Mouse (Mus musculus) heart, embryonic 13.5 days (tissue): ENCODE measurements around the gene Noxred1. TPM values are rescaled to one million over a fixed set of nuclear protein-coding genes. Genes with fewer than 3 reads are reported as not detected.
"Not testable (repeated sequence)": the region's sequence is repeated elsewhere in the genome, so short reads cannot be mapped to it uniquely, and the experiment has no call there.

Experiments used
- ATAC-seq: fragments of 200-750 bp; cut with Nextera tagmentation; 2 replicates; pipeline ENCODE4 v1.8.0; 2017; ENCODE audit warnings: moderate TSS enrichment; ENCODE audit not compliant: insufficient number of reproducible peaks, low FRiP score, low TSS enrichment; ENCODE audit errors: extremely low read depth
- H3K27ac ChIP-seq: fragments of 300-500 bp; sonication (generic); replicated peaks from 2 replicates; pipeline ENCODE4 v1.5.1; 2015; ENCODE audit warnings: moderate library complexity, mild to moderate bottlenecking, inconsistent platforms
- H3K27me3 ChIP-seq: fragments of 300-500 bp; sonication (generic); replicated peaks from 2 replicates; pipeline ENCODE4 v1.6.1; 2015; ENCODE audit warnings: mild to moderate bottlenecking, inconsistent platforms
- H3K36me3 ChIP-seq: fragments of 300-500 bp; sonication (generic); 2 replicates; pipeline ENCODE4 v1.6.1; 2015; ENCODE audit warnings: mild to moderate bottlenecking, inconsistent platforms
- H3K4me1 ChIP-seq: fragments of 300-500 bp; sonication (generic); 2 replicates; pipeline ENCODE4 v1.6.1; 2015; ENCODE audit warnings: inconsistent platforms
- H3K4me2 ChIP-seq: fragments of 300-500 bp; sonication (generic); 2 replicates; pipeline ENCODE4 v1.6.1; 2015; ENCODE audit warnings: inconsistent platforms, mild to moderate bottlenecking, moderate library complexity
- H3K4me3 ChIP-seq: fragments of 300-500 bp; sonication (generic); 2 replicates; pipeline ENCODE4 v1.5.1; 2015; ENCODE audit warnings: moderate library complexity, mild to moderate bottlenecking, inconsistent platforms
- H3K9ac ChIP-seq: fragments of 300-500 bp; sonication (generic); 2 replicates; pipeline ENCODE4 v1.6.1; 2015; ENCODE audit warnings: inconsistent platforms, mild to moderate bottlenecking, moderate library complexity
- H3K9me3 ChIP-seq: fragments of 300-500 bp; sonication (generic); 2 replicates; pipeline ENCODE4 v1.6.1; 2016; ENCODE audit warnings: inconsistent platforms
- WGBS: fragments of 180-500 bp; shearing (Covaris S2); methylation state at CpG from one replicate; pipeline ENCODE4 v1.1.7; 2015; ENCODE audit warnings: mixed read lengths; 5-methylcytosine and 5-hydroxymethylcytosine counted together
- polyA plus RNA-seq: library from polyadenylated mRNA; unstranded; fragments of >200 nt; fragmentation: Nextera tagmentation; extraction: Ambion mirVana; gene quantifications from 2 replicates; pipeline ENCODE4 v1.2.1, GENCODE M21; 2015

Gene Noxred1
- polyA plus RNA-seq = 0.60 and 0.80 TPM in 2 replicates

- 0 out of 2 replicates have a peak within 1 kb of the TSS, but pooled peaks have one; percentile 28 for H3K9ac ChIP-seq
- H3K4me2 ChIP-seq = no peak within 1 kb of the TSS
- WGBS = 33% methylated on average over 1 of the region's 1 CpGs
- H3K4me3 ChIP-seq = no peak within 1 kb of the TSS
- ATAC-seq = no peak
- H3K27me3 ChIP-seq = no peaks in the 10 kb centered on the region
- peak within 1 kb of the TSS; percentile 46 for H3K27ac ChIP-seq
- peaks cover 58% of the 10 kb centered on the region for H3K36me3 ChIP-seq
- H3K9me3 ChIP-seq = no peaks in the 10 kb centered on the region
- peaks cover 18% of the 10 kb centered on the region for H3K4me1 ChIP-seq
These were observed at the start of gene Noxred1 for GRCm38 (mm10) chr12:87238632-87239031. TSS of gene Noxred1 (minus strand) at chr12:87238732.

- H3K4me1 ChIP-seq = peaks cover 1% of the 10 kb centered on the region
- 0 out of 2 replicates have a peak, but pooled peaks cover 3% of the 10 kb centered on the region for H3K9me3 ChIP-seq
- H3K27ac ChIP-seq = no peak overlapping the region
- H3K4me2 ChIP-seq = no peak overlapping the region
- no peak for ATAC-seq
- no peak overlapping the region for H3K9ac ChIP-seq
- H3K36me3 ChIP-seq = no peaks in the 10 kb centered on the region
- no peak overlapping the region for H3K4me3 ChIP-seq
- H3K27me3 ChIP-seq = no peaks in the 10 kb centered on the region
- WGBS = 80% methylated on average over 5 of the region's 5 CpGs
These were observed 46.2 kb upstream of the Noxred1 start for GRCm38 (mm10) chr12:87284726-87285125.

- 0 out of 2 replicates have a peak, but pooled peaks cover 3% of the 10 kb centered on the region for H3K9me3 ChIP-seq
- H3K27me3 ChIP-seq = no peaks in the 10 kb centered on the region
- no peak overlapping the region for H3K4me3 ChIP-seq
- no peak overlapping the region for H3K9ac ChIP-seq
- no peaks in the 10 kb centered on the region for H3K36me3 ChIP-seq
- no peak overlapping the region for H3K4me2 ChIP-seq
- no peak overlapping the region for H3K27ac ChIP-seq
- WGBS = 74% methylated on average over 4 of the region's 4 CpGs
- no peak for ATAC-seq
- peaks cover 6% of the 10 kb centered on the region for H3K4me1 ChIP-seq
These were observed 45.7 kb upstream of the Noxred1 start for GRCm38 (mm10) chr12:87284268-87284667.

- Histone ChIP-seq H3K27ac (no peak overlapping the region), H3K9me3 (0 out of 2 replicates have a peak, but pooled peaks cover 3% of the 10 kb centered on the region), H3K4me2 (no peak overlapping the region), H3K36me3 (no peaks in the 10 kb centered on the region), H3K4me3 (no peak overlapping the region), H3K4me1 (peaks cover 11% of the 10 kb centered on the region), H3K9ac (no peak overlapping the region), H3K27me3 (no peaks in the 10 kb centered on the region)
- WGBS = 69% methylated on average over 7 of the region's 7 CpGs
- no peak for ATAC-seq
These were observed 45.2 kb upstream of the Noxred1 start for GRCm38 (mm10) chr12:87283706-87284105.

GRCm38 (mm10) chr12:87282743-87283142 lies 44.2 kb upstream of the Noxred1 start:
- Histone ChIP-seq H3K9ac (no peak overlapping the region), H3K4me1 (peaks cover 21% of the 10 kb centered on the region), H3K4me3 (no peak overlapping the region), H3K27me3 (no peaks in the 10 kb centered on the region), H3K9me3 (no peaks in the 10 kb centered on the region), H3K36me3 (no peaks in the 10 kb centered on the region), H3K4me2 (no peak overlapping the region), H3K27ac (no peak overlapping the region)
- WGBS = 90% methylated on average over 4 of the region's 4 CpGs
- ATAC-seq = no peak

GRCm38 (mm10) chr12:87281766-87282165 lies 43.2 kb upstream of the Noxred1 start:
- peaks cover 3% of the 10 kb centered on the region; the same call in 1 of the 2 replicates for H3K36me3 ChIP-seq
- 37% methylated on average over 1 of the region's 1 CpGs for WGBS
- H3K27ac ChIP-seq = no peak overlapping the region
- no peaks in the 10 kb centered on the region for H3K9me3 ChIP-seq
- H3K27me3 ChIP-seq = no peaks in the 10 kb centered on the region
- no peak overlapping the region for H3K9ac ChIP-seq
- H3K4me1 ChIP-seq = peaks cover 27% of the 10 kb centered on the region
- no peak overlapping the region for H3K4me3 ChIP-seq
- ATAC-seq = no peak
- no peak overlapping the region for H3K4me2 ChIP-seq

GRCm38 (mm10) chr12:87279879-87280278 lies 41.3 kb upstream of the Noxred1 start:
- H3K27me3 ChIP-seq = no peaks in the 10 kb centered on the region
- 50% methylated on average over 14 of the region's 14 CpGs for WGBS
- no peak overlapping the region for H3K4me3 ChIP-seq
- no peak overlapping the region for H3K9ac ChIP-seq
- no peaks in the 10 kb centered on the region for H3K9me3 ChIP-seq
- H3K36me3 ChIP-seq = peaks cover 21% of the 10 kb centered on the region
- no peak overlapping the region for H3K4me2 ChIP-seq
- no peak for ATAC-seq
- H3K27ac ChIP-seq = no peak overlapping the region
- peaks cover 30% of the 10 kb centered on the region for H3K4me1 ChIP-seq

GRCm38 (mm10) chr12:87279350-87279749 lies 40.8 kb upstream of the Noxred1 start:
- 33% methylated on average over 3 of the region's 3 CpGs for WGBS
- peaks cover 30% of the 10 kb centered on the region for H3K4me1 ChIP-seq
- H3K4me3 ChIP-seq = no peak overlapping the region
- ATAC-seq = 0 out of 2 replicates have a peak, but pooled peaks have one; percentile 1
- H3K9me3 ChIP-seq = no peaks in the 10 kb centered on the region
- no peaks in the 10 kb centered on the region for H3K27me3 ChIP-seq
- no peak overlapping the region for H3K9ac ChIP-seq
- no peak overlapping the region for H3K4me2 ChIP-seq
- H3K36me3 ChIP-seq = peaks cover 27% of the 10 kb centered on the region
- H3K27ac ChIP-seq = peak overlapping the region; percentile 82

- Histone ChIP-seq H3K9me3 (no peaks in the 10 kb centered on the region), H3K27ac (peak overlapping the region; percentile 82), H3K9ac (peak overlapping the region; percentile 45; the same call in 1 of the 2 replicates), H3K27me3 (no peaks in the 10 kb centered on the region), H3K4me3 (peak overlapping the region; percentile 34), H3K36me3 (peaks cover 38% of the 10 kb centered on the region), H3K4me1 (peaks cover 30% of the 10 kb centered on the region), H3K4me2 (peak overlapping the region; percentile 63)
- peak; percentile 67 for ATAC-seq
- 7% methylated on average over 6 of the region's 6 CpGs for WGBS
These were observed 39.7 kb upstream of the Noxred1 start for GRCm38 (mm10) chr12:87278118-87278730.

GRCm38 (mm10) chr12:87277251-87277650 lies 38.7 kb upstream of the Noxred1 start:
- not testable (repeated sequence) for ATAC-seq, H3K9me3 ChIP-seq, H3K27me3 ChIP-seq, H3K4me2 ChIP-seq, H3K4me3 ChIP-seq, H3K9ac ChIP-seq
- peak overlapping the region; percentile 82 for H3K27ac ChIP-seq
- WGBS = 73% methylated on average over 4 of the region's 4 CpGs
- peaks cover 30% of the 10 kb centered on the region for H3K4me1 ChIP-seq
- H3K36me3 ChIP-seq = peaks cover 48% of the 10 kb centered on the region

GRCm38 (mm10) chr12:87274853-87275831 lies 36.6 kb upstream of the Noxred1 start:
- H3K4me1 ChIP-seq = peaks cover 30% of the 10 kb centered on the region
- H3K4me3 ChIP-seq = no peak overlapping the region
- H3K27ac ChIP-seq = no peak overlapping the region
- WGBS = 83% methylated on average over 9 of the region's 9 CpGs
- no peak overlapping the region for H3K9ac ChIP-seq
- no peak for ATAC-seq
- peaks cover 69% of the 10 kb centered on the region for H3K36me3 ChIP-seq
- H3K9me3 ChIP-seq = no peaks in the 10 kb centered on the region
- H3K4me2 ChIP-seq = no peak overlapping the region
- H3K27me3 ChIP-seq = no peaks in the 10 kb centered on the region
